In genomic region chr6:48666159-48666586, GRCm38 (mm10) we compare ENCODE assay signal across 16 mouse cellular contexts. TPM values are rescaled to one million over a fixed set of nuclear protein-coding genes. Genes with fewer than 3 reads are reported as not detected.
DNase-seq lines count a peak whose midpoint lies in the region; ATAC-seq and TF ChIP-seq lines count a peak whose summit lies in the region.
"Had no signal": no experiment of that assay in that cellular context is flagged by ENCODE, and none has a peak within 500 bp of the region (broad histone marks: within the 10 kb centered on the region; RNA-seq: fewer than 3 reads in every experiment).

No protein-coding gene starts in this region.

- TF ChIP-seq CTCF in spleen, adult 2 months (IDR thresholded peaks at IDR 0.05; ENCODE audit: extremely low read depth, insufficient read depth, insufficient read length, insufficient replicate concordance), result no peak
- TF ChIP-seq CTCF in heart, adult 2 months (IDR thresholded peaks at IDR 0.05), result no peak

- no peak for TF ChIP-seq POLR2A in spleen, adult 2 months (IDR thresholded peaks at IDR 0.05; ENCODE audit: low read depth, low read length)
- TF ChIP-seq POLR2A in heart, adult 2 months (IDR thresholded peaks at IDR 0.05; ENCODE audit: insufficient read depth, low read depth, low read length), result no peak

- ATAC-seq in intestine, embryonic 15.5 days, result peak; percentile 89
- no peak for ATAC-seq in heart, embryonic 12.5 days (ENCODE audit: insufficient number of reproducible peaks, low FRiP score)
- ATAC-seq: midbrain, embryonic 15.5 days had no signal

- intact Hi-C loops in heart, adult 2 months (cut with DNase I), result no loop called here

- no peaks in the 10 kb centered on the region for H3K27me3 ChIP-seq in spleen, adult 2 months (ENCODE audit: control insufficient read depth, insufficient read depth, low read length)
- H3K27me3 ChIP-seq in intestine, embryonic 15.5 days (replicated peaks), result no peaks in the 10 kb centered on the region
- no peaks in the 10 kb centered on the region for H3K27me3 ChIP-seq in heart, embryonic 12.5 days (replicated peaks)
- H3K27me3 ChIP-seq in heart, adult 2 months (ENCODE audit: control insufficient read depth, insufficient read depth, low read length), result no peaks in the 10 kb centered on the region
- no peaks in the 10 kb centered on the region; the same call in 1 of the 2 replicates for H3K27me3 ChIP-seq in embryonic facial prominence, embryonic 10.5 days (replicated peaks; ENCODE audit: low read depth, poor library complexity, severe bottlenecking)
- H3K27me3 ChIP-seq: CH12.LX; embryonic facial prominence, embryonic 12.5 days; midbrain, embryonic 15.5 days; neural tube, embryonic 15.5 days had no signal

- H3K9me3 ChIP-seq in intestine, embryonic 15.5 days, result no peaks in the 10 kb centered on the region
- no peaks in the 10 kb centered on the region for H3K9me3 ChIP-seq in heart, embryonic 12.5 days (replicated peaks)
- H3K9me3 ChIP-seq in embryonic facial prominence, embryonic 10.5 days, result no peaks in the 10 kb centered on the region
- H3K9me3 ChIP-seq: embryonic facial prominence, embryonic 12.5 days; heart, embryonic 10.5 days; midbrain, embryonic 15.5 days; neural tube, embryonic 15.5 days had no signal

- WGBS in spleen, adult 2 months, result 19% methylated on average over 7 of the region's 7 CpGs
- WGBS in intestine, embryonic 15.5 days, result 11% methylated on average over 7 of the region's 7 CpGs
- WGBS in heart, embryonic 12.5 days, result 61% methylated on average over 7 of the region's 7 CpGs
- 37% methylated on average over 7 of the region's 7 CpGs for WGBS in heart, adult 2 months
- 61% methylated on average over 7 of the region's 7 CpGs for WGBS in embryonic facial prominence, embryonic 10.5 days

- DNase-seq in spleen, adult 2 months (ENCODE audit: low read depth in 1 of 2, low spot score in 2 of 2), result no peak
- DNase-seq in spleen, adult 18-20 months, result no peak
- DNase-seq in kidney, postnatal 25 days, result peak; percentile 55 to 80
- DNase-seq in natural killer cell, adult 2 months (ENCODE audit: low spot score in 2 of 2), result peak; percentile 71 to 81
- DNase-seq in heart, adult 2 months, result no peak
- DNase-seq in embryonic facial prominence, embryonic 10.5 days (ENCODE audit: low spot score), result no peak
- DNase-seq: cerebellum, adult 2 months; lung, postnatal 14 days; right cerebral cortex, adult 18-20 months had no signal

- H3K4me2 ChIP-seq in intestine, embryonic 15.5 days (replicated peaks), result peak overlapping the region; percentile 20; the same call in 1 of the 2 replicates
- H3K4me2 ChIP-seq in heart, embryonic 12.5 days, result no peak overlapping the region
- H3K4me2 ChIP-seq: embryonic facial prominence, embryonic 12.5 days; midbrain, embryonic 15.5 days; neural tube, embryonic 15.5 days had no signal

- H3K9ac ChIP-seq in intestine, embryonic 15.5 days, result no peak overlapping the region
- no peak overlapping the region for H3K9ac ChIP-seq in heart, embryonic 12.5 days
- no peak overlapping the region for H3K9ac ChIP-seq in heart, adult 2 months (ENCODE audit: low read depth, low read length)
- H3K9ac ChIP-seq: embryonic facial prominence, embryonic 12.5 days; midbrain, embryonic 15.5 days; neural tube, embryonic 15.5 days had no signal

- H3K27ac ChIP-seq in spleen, adult 2 months (ENCODE audit: insufficient read depth, low read length), result peak overlapping the region; percentile 65
- H3K27ac ChIP-seq in intestine, embryonic 15.5 days, result no peak overlapping the region
- H3K27ac ChIP-seq in heart, embryonic 12.5 days (ENCODE audit: poor library complexity, severe bottlenecking), result no peak overlapping the region
- H3K27ac ChIP-seq in heart, adult 2 months, result no peak overlapping the region
- H3K27ac ChIP-seq in embryonic facial prominence, embryonic 10.5 days (replicated peaks), result no peak overlapping the region
- H3K27ac ChIP-seq: embryonic facial prominence, embryonic 12.5 days; heart, embryonic 10.5 days; midbrain, embryonic 15.5 days; neural tube, embryonic 15.5 days had no signal

- H3K4me1 ChIP-seq in spleen, adult 2 months (ENCODE audit: control insufficient read depth, insufficient read depth, insufficient read length), result peaks cover 31% of the 10 kb centered on the region; the same call in 1 of the 2 replicates
- peaks cover 4% of the 10 kb centered on the region; the same call in 1 of the 2 replicates for H3K4me1 ChIP-seq in intestine, embryonic 15.5 days (replicated peaks)
- no peaks in the 10 kb centered on the region for H3K4me1 ChIP-seq in heart, embryonic 12.5 days (replicated peaks)
- no peaks in the 10 kb centered on the region for H3K4me1 ChIP-seq in heart, adult 2 months (ENCODE audit: control insufficient read depth, insufficient read depth, low read length)
- no peaks in the 10 kb centered on the region for H3K4me1 ChIP-seq in embryonic facial prominence, embryonic 10.5 days
- H3K4me1 ChIP-seq: embryonic facial prominence, embryonic 12.5 days; heart, embryonic 10.5 days; midbrain, embryonic 15.5 days; neural tube, embryonic 15.5 days had no signal

- no peaks in the 10 kb centered on the region for H3K36me3 ChIP-seq in spleen, adult 2 months (ENCODE audit: control insufficient read depth, insufficient read depth, low read length)
- no peaks in the 10 kb centered on the region for H3K36me3 ChIP-seq in intestine, embryonic 15.5 days
- H3K36me3 ChIP-seq in heart, embryonic 12.5 days, result no peaks in the 10 kb centered on the region
- no peaks in the 10 kb centered on the region for H3K36me3 ChIP-seq in heart, adult 2 months (ENCODE audit: control insufficient read depth, insufficient read depth, low read length)
- H3K36me3 ChIP-seq in embryonic facial prominence, embryonic 10.5 days (replicated peaks), result no peaks in the 10 kb centered on the region
- H3K36me3 ChIP-seq: embryonic facial prominence, embryonic 12.5 days; heart, embryonic 10.5 days; midbrain, embryonic 15.5 days; neural tube, embryonic 15.5 days had no signal

- no peak overlapping the region for H3K4me3 ChIP-seq in spleen, adult 2 months (ENCODE audit: extremely low read depth, insufficient read depth, insufficient read length)
- no peak overlapping the region for H3K4me3 ChIP-seq in intestine, embryonic 15.5 days (replicated peaks)
- no peak overlapping the region for H3K4me3 ChIP-seq in heart, embryonic 12.5 days
- H3K4me3 ChIP-seq in heart, adult 2 months, result no peak overlapping the region
- no peak overlapping the region for H3K4me3 ChIP-seq in embryonic facial prominence, embryonic 10.5 days
- H3K4me3 ChIP-seq: embryonic facial prominence, embryonic 12.5 days; heart, embryonic 10.5 days; midbrain, embryonic 15.5 days; neural tube, embryonic 15.5 days had no signal

- no peaks in the 10 kb centered on the region for H3K79me2 ChIP-seq in heart, adult 2 months (replicated peaks; ENCODE audit: control insufficient read depth, insufficient read depth, low read length)

- TF ChIP-seq EP300 in heart, adult 2 months (IDR thresholded peaks at IDR 0.05; ENCODE audit: insufficient read depth, low read depth, low read length), result no peak

RNA-seq across cellular contexts. Expression of gene Gimap9, which starts 9.8 kb away (rescaled TPM):
- polyA plus RNA-seq in spleen, adult 2 months (2012; rRNA removed), result 9.9 and 10.4 TPM in 2 replicates
- 16.9 and 18.0 TPM in 2 replicates for polyA plus RNA-seq in intestine, embryonic 15.5 days (2015; fragmentation: Nextera tagmentation; extraction: Ambion mirVana)
- 8.7 and 9.4 TPM in 2 replicates for polyA plus RNA-seq in heart, embryonic 12.5 days (2016; fragmentation: Nextera tagmentation; extraction: Ambion mirVana)
- 1 to 10 TPM; 3.1 to 3.4 TPM for total RNA-seq in heart, adult 2 months (2021)
- 1.8 and 3.7 TPM in 2 replicates for polyA plus RNA-seq in heart, adult 2 months (2012; rRNA removed)
- 5.0 and 6.0 TPM in 2 replicates for polyA plus RNA-seq in embryonic facial prominence, embryonic 10.5 days (2016; fragmentation: Nextera tagmentation; extraction: Ambion mirVana)

RNA-seq across cellular contexts. Expression of gene Gimap4, which starts 18.2 kb away (rescaled TPM):
- polyA plus RNA-seq in spleen, adult 2 months (2012; rRNA removed), result 66.3 and 73.5 TPM in 2 replicates
- polyA plus RNA-seq in intestine, embryonic 15.5 days (2015; fragmentation: Nextera tagmentation; extraction: Ambion mirVana), result 20.7 and 22.8 TPM in 2 replicates
- 9.9 and 10.7 TPM in 2 replicates for polyA plus RNA-seq in heart, embryonic 12.5 days (2016; fragmentation: Nextera tagmentation; extraction: Ambion mirVana)
- 10 to 100 TPM; 22.4 to 25.3 TPM for total RNA-seq in heart, adult 2 months (2021)
- polyA plus RNA-seq in heart, adult 2 months (2012; rRNA removed), result 28.1 and 42.1 TPM in 2 replicates
- 7.4 and 7.5 TPM in 2 replicates for polyA plus RNA-seq in embryonic facial prominence, embryonic 10.5 days (2016; fragmentation: Nextera tagmentation; extraction: Ambion mirVana)

RNA-seq across cellular contexts. Expression of gene Gimap8, which starts 19.1 kb away (rescaled TPM):
- polyA plus RNA-seq in spleen, adult 2 months (2012; rRNA removed), result 20.1 and 22.2 TPM in 2 replicates
- 1.7 and 2.3 TPM in 2 replicates for polyA plus RNA-seq in intestine, embryonic 15.5 days (2015; fragmentation: Nextera tagmentation; extraction: Ambion mirVana)
- 0.90 and 1.2 TPM in 2 replicates for polyA plus RNA-seq in heart, embryonic 12.5 days (2016; fragmentation: Nextera tagmentation; extraction: Ambion mirVana)
- total RNA-seq in heart, adult 2 months (2021), result 1 to 10 TPM; 7.1 to 7.6 TPM
- 4.1 and 7.3 TPM in 2 replicates for polyA plus RNA-seq in heart, adult 2 months (2012; rRNA removed)
- polyA plus RNA-seq in embryonic facial prominence, embryonic 10.5 days (2016; fragmentation: Nextera tagmentation; extraction: Ambion mirVana), result 0.48 and 0.51 TPM in 2 replicates

RNA-seq across cellular contexts. Expression of gene AI854703, which starts 39.6 kb away (rescaled TPM):
- 0.70 and 0.77 TPM in 2 replicates for polyA plus RNA-seq in spleen, adult 2 months (2012; rRNA removed)
- polyA plus RNA-seq in intestine, embryonic 15.5 days (2015; fragmentation: Nextera tagmentation; extraction: Ambion mirVana), result 0.89 and 1.2 TPM in 2 replicates
- polyA plus RNA-seq in heart, embryonic 12.5 days (2016; fragmentation: Nextera tagmentation; extraction: Ambion mirVana), result 1.3 TPM in 2 replicates
- total RNA-seq in heart, adult 2 months (2021), result under 1 TPM; 0.16 to 0.29 TPM
- 0.68 and 1.1 TPM in 2 replicates for polyA plus RNA-seq in heart, adult 2 months (2012; rRNA removed)
- polyA plus RNA-seq in embryonic facial prominence, embryonic 10.5 days (2016; fragmentation: Nextera tagmentation; extraction: Ambion mirVana), result 1.1 TPM in 2 replicates

RNA-seq across cellular contexts. Expression of gene Gimap6, which starts 41.9 kb away (rescaled TPM):
- 50.8 and 54.3 TPM in 2 replicates for polyA plus RNA-seq in spleen, adult 2 months (2012; rRNA removed)
- 20.4 and 21.1 TPM in 2 replicates for polyA plus RNA-seq in intestine, embryonic 15.5 days (2015; fragmentation: Nextera tagmentation; extraction: Ambion mirVana)
- 28.7 and 28.8 TPM in 2 replicates for polyA plus RNA-seq in heart, embryonic 12.5 days (2016; fragmentation: Nextera tagmentation; extraction: Ambion mirVana)
- 10 to 100 TPM; 34.3 to 38.1 TPM for total RNA-seq in heart, adult 2 months (2021)
- 19.2 and 28.6 TPM in 2 replicates for polyA plus RNA-seq in heart, adult 2 months (2012; rRNA removed)
- polyA plus RNA-seq in embryonic facial prominence, embryonic 10.5 days (2016; fragmentation: Nextera tagmentation; extraction: Ambion mirVana), result 11.5 and 12.1 TPM in 2 replicates

Comparison
In these comparisons a context has a peak if more than half of its experiments do, and no peak if none do; other contexts are left out.
1. DNase-seq: peak in kidney, postnatal 25 days (2 of 2) and natural killer cell, adult 2 months (2 of 2); none in spleen, adult 2 months (0 of 2), spleen, adult 18-20 months (0 of 2), heart, adult 2 months (0 of 2) and embryonic facial prominence, embryonic 10.5 days (single experiment).